Mouse (Mus musculus) E14TG2a.4 (cell line): Measurements from ENCODE around the gene Treml2.

Source experiments
- CTCF ChIP-seq: conservative IDR thresholded peaks from 2 replicates; pipeline ENCODE4 v1.5.1; 2014; ENCODE audit warnings: low read length
- NANOG ChIP-seq: IDR thresholded peaks from 2 replicates; pipeline ENCODE4 v1.6.1; 2014; ENCODE audit warnings: borderline replicate concordance, low read length, mixed read lengths
- POU5F1 ChIP-seq: IDR thresholded peaks from 2 replicates; pipeline ENCODE4 v1.6.1; 2014; ENCODE audit warnings: low read length, borderline replicate concordance

DNA sequence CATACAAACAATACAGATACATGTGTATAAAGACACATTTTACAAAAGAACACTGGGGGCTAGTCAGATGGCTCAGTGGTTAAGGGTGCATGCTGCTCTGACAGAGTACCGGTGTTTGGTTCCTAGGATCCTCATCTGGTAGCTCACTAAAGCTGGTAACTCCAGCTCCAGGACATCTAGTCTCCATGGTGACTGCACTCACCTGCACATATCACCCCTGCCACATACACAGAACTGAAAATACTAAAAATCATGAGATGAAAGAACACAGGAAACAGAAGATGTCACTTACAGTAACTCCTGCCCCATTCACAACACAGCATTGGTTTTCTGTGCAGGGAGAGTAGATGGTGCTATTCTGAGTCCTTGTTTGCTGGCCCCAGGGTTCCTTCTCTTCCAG is 19.4 kb downstream of the Treml2 start:
- TF ChIP-seq CTCF = no peak
- TF ChIP-seq NANOG = no peak
- TF ChIP-seq POU5F1 = no peak
